Mouse (Mus musculus) right cerebral cortex, adult 2 months (tissue): Measurements from ENCODE around the gene Hdac5.

Experiments used
- DNase-seq, 2 experiments: peaks; one replicate each; pipeline ENCODE4 v3.0.0; 2021 to 2022; ENCODE audit warnings: low spot score in 2 of 2

Gene Hdac5

GRCm38 (mm10) chr11:102240636-102241035 is 10.7 kb upstream of the Hdac5 start:
- no peak for DNase-seq

GRCm38 (mm10) chr11:102236022-102236421 is 6.1 kb upstream of the Hdac5 start:
- DNase-seq = no peak

DNA sequence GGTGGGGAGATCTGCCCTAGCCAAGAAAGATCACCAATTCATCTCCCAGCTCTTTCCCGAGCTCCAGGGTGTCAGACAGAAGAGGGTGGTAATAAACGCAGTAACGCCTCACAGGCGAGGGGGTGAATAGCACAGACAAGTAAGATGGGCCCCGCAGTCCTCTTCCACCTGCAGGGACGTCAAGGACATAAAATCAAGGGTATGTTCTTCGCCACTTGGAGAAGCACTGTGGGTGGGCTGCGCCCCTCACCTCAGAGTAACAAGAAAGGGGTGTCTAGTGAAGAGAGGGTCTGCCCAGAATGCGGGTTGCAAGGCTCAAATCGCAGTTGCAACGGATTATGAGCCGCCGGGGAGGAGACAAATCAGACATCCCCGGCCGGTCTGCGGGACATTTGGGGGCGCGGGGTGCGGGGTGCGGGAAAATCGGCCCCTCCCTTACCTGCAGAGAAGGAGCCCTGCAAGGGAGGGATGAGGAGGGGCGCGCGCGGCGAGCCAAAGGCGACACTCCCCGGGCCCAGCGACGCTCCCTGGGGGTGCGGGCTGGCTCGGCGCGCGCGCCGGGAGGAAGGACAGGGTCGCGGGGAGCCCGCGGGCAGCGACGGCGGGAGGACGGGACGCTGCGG is 524 bp downstream of the Hdac5 start:
- DNase-seq = no peak

DNA sequence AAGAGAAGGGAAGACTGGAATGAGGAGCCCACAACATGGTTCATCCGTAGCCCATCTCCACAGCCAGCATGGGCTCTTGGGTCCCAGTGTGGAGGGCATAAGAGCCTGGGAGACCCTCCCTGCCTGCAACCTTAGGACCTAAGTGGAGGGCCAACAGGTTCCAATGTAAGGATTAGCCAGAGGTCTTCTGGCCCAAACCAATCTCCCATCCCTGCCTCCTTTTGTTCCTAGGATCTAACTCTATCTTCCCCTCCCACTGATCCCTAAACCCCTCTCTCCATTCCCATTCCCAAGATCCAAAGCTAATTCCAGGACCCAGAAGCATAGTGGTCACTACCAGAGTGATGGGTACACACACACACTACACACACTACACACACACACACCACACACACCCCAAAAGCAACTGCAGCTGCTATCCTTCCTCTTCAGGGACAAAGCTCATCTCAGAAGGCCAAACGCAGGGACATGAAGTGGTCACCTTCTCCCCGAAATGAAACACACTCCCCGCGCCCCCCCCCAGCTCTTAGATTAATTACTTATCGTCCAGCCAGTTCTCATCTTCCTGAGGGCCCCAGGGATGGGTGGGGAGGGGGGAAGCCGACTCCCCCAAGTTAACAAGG is 1.2 kb downstream of the Hdac5 start:
- DNase-seq = no peak

DNA sequence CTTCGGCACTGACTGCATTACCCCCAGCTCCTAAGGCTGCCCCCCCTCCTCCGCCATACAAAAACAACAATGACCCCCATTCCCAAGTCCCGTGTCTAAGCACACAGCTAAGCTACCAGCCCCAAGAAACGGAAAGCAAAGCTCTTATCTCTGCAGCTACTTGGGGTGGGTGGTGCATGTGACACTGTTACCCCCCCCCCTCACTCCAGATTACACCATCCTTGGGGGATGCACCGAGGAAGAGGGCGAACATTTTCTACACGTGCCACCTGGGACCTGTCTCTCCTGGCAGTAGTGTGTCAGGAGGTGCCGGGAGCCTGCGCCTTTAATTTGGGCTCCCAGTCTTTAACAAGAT is 1.8 kb downstream of the Hdac5 start:
- no peak for DNase-seq

DNA sequence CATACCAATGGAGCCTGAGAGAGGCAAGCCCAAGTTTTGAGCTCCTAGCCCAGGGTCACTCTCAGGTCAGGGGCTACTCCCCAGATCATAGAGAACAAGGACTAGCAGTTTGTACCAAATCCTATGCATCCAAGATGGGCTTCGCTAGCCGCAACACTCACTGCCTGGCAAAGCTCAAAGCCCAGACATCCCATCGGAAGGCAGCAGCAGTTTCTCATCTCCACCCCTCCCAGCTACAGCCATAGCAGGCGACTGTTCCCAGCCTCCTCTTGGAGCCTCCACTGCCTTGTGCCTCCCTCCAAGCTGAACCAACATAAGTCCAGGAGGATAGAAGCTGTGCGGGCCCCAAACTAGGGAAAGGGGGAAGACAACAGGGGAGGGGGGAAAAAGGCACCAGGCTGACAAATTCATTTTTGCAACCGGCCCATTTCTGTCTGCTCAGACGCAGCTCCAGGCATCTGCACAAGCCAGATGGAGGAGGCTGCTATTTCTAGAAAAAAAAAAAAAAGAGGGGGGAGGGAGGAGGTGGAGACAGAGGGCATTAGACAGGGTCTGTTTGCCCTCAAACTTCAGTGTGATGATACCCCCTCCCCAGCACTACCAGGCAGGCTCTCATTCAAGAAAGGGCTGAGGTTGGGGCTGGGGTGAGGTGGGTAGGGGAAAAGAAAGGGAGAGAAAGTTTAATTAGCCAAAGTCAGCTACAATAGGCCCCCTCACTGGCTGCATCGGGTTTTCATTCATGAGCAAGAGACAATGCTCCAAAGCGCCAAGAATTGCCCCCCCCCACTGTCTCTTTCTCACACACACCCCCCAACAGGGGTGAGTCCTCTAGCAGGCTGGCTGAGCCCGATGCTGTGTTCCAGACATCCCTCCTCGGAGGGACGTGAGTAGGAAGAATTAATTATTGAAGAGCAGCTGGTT is 2.4 kb downstream of the Hdac5 start:
- no peak for DNase-seq

- no peak for DNase-seq
Measured at GRCm38 (mm10) chr11:102226067-102226978, 3.6 kb downstream of the Hdac5 start.

GRCm38 (mm10) chr11:102225221-102225620 is 4.7 kb downstream of the Hdac5 start:
- no peak for DNase-seq

GRCm38 (mm10) chr11:102224686-102225085 is 5.3 kb downstream of the Hdac5 start:
- DNase-seq = no peak

GRCm38 (mm10) chr11:102223166-102223565 is 6.8 kb downstream of the Hdac5 start:
- no peak for DNase-seq

DNA sequence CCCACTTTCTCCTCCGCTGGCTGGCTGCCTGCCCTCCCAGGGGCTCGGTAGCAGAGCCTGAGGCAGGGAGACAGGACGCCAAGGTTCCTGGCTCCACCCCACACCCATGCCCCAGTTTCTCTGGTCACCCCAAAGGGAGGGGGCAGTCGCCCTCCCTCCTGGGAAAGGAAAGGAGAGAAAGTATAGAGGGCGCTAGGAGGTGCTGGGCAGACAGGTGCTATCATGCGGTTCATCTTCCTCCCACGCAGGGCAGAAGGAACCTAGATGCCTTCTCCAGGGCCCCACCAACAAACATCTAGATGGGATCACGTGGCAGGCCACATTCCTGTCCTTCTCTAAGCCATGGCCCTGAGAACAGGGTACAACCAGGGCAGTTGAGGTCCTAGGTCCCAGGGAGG is 8.0 kb downstream of the Hdac5 start:
- DNase-seq = no peak

GRCm38 (mm10) chr11:102221243-102221953 is 8.6 kb downstream of the Hdac5 start:
- no peak for DNase-seq

DNA sequence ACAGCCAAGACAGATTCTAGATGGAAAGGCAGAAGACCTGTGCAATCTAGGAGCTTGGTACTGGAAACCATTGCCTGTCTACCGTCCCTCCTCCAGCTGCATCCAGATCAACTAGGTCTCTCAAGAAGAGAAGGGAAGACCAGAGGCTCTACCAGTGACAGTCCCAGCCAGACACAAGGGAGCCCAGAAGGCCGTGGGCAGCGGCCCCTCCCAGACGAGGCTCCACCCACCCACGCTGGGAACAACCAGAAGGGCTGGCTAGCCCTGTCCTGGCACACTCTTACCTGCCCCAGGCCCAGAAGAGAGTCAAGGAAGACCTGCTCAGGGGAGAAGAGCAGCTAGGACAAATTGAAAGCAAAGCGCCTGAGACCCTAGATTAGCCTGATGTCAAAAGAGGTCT is 9.5 kb downstream of the Hdac5 start:
- no peak for DNase-seq

- no peak for DNase-seq
Measured at GRCm38 (mm10) chr11:102219994-102220346, 10.0 kb downstream of the Hdac5 start.

- no peak for DNase-seq
Measured at GRCm38 (mm10) chr11:102219247-102219993, 10.5 kb downstream of the Hdac5 start.

DNA sequence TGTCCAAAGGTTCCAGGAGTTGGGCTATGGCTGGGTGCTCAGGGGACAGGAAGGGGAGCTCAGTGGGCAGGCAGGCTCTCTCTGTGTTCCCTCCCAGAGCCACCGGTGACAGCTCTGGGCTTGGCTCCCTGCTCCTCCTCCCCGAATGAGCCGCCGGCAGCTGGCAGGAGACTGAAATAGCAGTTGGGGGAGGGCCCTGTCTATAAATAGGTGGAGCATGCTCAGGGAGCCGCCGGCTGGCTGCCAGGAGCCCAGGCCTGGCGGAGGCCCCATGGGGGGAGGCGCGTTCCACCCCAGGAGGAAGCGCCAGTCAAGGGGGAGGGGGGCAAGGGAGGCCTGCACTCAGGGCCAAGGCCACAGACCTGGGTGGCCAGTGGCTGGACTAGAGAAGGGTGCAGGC is 11.2 kb downstream of the Hdac5 start:
- peak; percentile 95 to 96 for DNase-seq

GRCm38 (mm10) chr11:102217876-102218430 is 12.0 kb downstream of the Hdac5 start:
- DNase-seq = no peak

DNA sequence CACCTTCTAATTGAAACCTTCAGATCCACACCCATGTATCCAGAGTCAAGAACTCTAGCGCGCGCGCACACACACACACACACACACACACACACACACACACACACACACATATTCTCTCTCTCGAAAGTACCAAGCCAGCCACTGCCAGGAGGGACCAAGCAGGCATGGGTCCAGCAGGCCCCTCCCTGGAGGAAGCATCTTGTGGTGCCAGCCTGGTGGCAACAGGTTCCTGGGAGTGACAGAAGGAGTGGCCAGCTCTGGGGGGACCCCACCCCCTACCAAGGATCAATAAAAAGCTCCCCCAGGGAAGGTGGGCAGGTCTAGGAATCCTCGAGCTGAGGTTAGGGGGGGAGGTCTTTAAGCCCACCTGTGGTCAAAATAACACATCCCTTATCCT is 12.6 kb downstream of the Hdac5 start:
- no peak for DNase-seq

- no peak for DNase-seq
Measured at GRCm38 (mm10) chr11:102216886-102217240, 13.1 kb downstream of the Hdac5 start.
